Mouse (Mus musculus): Measurements from ENCODE around the gene Xrcc2. TPM values are rescaled to one million over a fixed set of nuclear protein-coding genes. Genes with fewer than 3 reads are reported as not detected.

Gene Xrcc2
- polyA plus RNA-seq, 1 experiment: 1.7 TPM

DNA sequence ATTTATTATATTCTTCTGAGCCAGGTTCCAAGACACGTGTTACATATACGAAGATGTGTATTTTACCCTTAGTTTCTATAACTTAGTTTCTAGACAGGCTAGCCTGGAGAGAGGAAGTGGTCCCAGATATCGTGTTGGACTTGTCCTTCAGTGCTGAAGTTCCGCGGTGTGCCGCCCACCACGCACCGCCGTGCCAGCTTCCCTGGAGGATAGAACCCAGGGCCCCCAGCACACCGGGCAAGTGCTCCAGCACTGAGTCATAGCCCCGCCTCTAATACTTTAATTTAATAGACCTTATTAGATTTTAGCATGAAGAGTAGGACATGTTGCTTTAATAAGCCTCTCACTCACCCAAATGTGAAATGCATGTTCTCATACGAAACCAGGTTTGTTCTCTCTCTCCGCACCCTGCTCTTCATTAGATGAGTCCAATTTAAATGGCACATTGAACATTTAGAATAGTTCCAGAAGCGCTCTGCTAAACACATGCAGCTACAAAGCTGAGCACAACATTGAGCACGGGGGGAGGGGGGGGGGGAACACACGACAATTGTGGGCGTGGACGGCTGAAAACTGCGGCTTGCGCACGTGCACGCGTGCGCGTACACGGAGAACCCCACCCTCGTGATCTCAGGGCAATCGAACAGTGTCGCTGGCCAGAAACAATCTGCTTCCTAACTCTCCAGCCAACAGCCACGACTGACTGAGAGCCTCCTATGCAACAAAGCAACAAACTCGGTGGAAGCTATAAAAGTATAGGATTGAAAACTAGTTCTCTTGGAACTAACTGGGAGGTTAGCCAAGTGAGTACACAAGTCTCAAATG, 33.7 kb downstream of the Xrcc2 start:
- H3K36me3 ChIP-seq (ENCODE audit: control insufficient read depth, insufficient read depth, low read length): no peaks in the 10 kb centered on the region
- no peaks in the 10 kb centered on the region for H3K27me3 ChIP-seq (ENCODE audit: control insufficient read depth, insufficient read depth, low read length)
- H3K27ac ChIP-seq (ENCODE audit: insufficient read depth, low read length): no peak overlapping the region
- no peak for DNase-seq (ENCODE audit: low read depth in 1 of 2, low spot score in 2 of 2)
- 92% methylated on average over 31 of the region's 31 CpGs for WGBS
- no peaks in the 10 kb centered on the region for H3K4me1 ChIP-seq (ENCODE audit: control insufficient read depth, insufficient read depth, insufficient read length)
- TF ChIP-seq CTCF (IDR thresholded peaks at IDR 0.05; ENCODE audit: extremely low read depth, insufficient read depth, insufficient read length, insufficient replicate concordance) (no peak), POLR2A (IDR thresholded peaks at IDR 0.05; ENCODE audit: low read depth, low read length) (no peak)
- H3K4me3 ChIP-seq (ENCODE audit: extremely low read depth, insufficient read depth, insufficient read length): no peak overlapping the region

DNA sequence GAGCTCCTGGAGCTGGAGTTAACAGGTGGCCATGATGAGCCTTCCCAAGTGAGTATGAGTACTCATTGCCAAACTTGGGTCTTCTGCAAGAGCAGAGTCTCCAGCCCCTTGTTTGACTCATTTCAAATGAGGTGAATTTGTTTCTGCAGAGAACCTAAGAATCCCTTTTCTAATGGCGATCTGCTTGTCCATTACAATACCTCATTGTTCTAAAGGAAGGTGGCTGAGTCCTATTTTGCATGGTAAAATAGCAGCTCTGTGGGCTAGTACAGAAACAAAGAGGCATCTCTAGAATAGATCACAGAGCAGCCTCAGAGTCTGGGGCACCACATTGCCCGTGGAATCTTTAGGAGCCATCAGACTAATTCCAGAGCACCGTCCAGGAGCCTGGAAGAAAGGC, 34.6 kb downstream of the Xrcc2 start:
- no peaks in the 10 kb centered on the region for H3K36me3 ChIP-seq (ENCODE audit: control insufficient read depth, insufficient read depth, low read length)
- H3K27me3 ChIP-seq (ENCODE audit: control insufficient read depth, insufficient read depth, low read length): no peaks in the 10 kb centered on the region
- H3K4me3 ChIP-seq (ENCODE audit: extremely low read depth, insufficient read depth, insufficient read length): no peak overlapping the region
- DNase-seq (ENCODE audit: low read depth in 1 of 2, low spot score in 2 of 2): no peak
- H3K4me1 ChIP-seq (ENCODE audit: control insufficient read depth, insufficient read depth, insufficient read length): no peaks in the 10 kb centered on the region
- 93% methylated on average over 3 of the region's 3 CpGs for WGBS
- no peak overlapping the region for H3K27ac ChIP-seq (ENCODE audit: insufficient read depth, low read length)
- TF ChIP-seq POLR2A (IDR thresholded peaks at IDR 0.05; ENCODE audit: low read depth, low read length) (no peak), CTCF (IDR thresholded peaks at IDR 0.05; ENCODE audit: extremely low read depth, insufficient read depth, insufficient read length, insufficient replicate concordance) (no peak)

- WGBS: 91% methylated on average over 9 of the region's 9 CpGs
- no peaks in the 10 kb centered on the region for H3K36me3 ChIP-seq (ENCODE audit: control insufficient read depth, insufficient read depth, low read length)
- TF ChIP-seq CTCF (IDR thresholded peaks at IDR 0.05; ENCODE audit: extremely low read depth, insufficient read depth, insufficient read length, insufficient replicate concordance): no peak
- no peak for TF ChIP-seq POLR2A (IDR thresholded peaks at IDR 0.05; ENCODE audit: low read depth, low read length)
- no peaks in the 10 kb centered on the region for H3K4me1 ChIP-seq (ENCODE audit: control insufficient read depth, insufficient read depth, insufficient read length)
- H3K4me3 ChIP-seq (ENCODE audit: extremely low read depth, insufficient read depth, insufficient read length): no peak overlapping the region
- no peak for DNase-seq (ENCODE audit: low read depth in 1 of 2, low spot score in 2 of 2)
- no peak overlapping the region for H3K27ac ChIP-seq (ENCODE audit: insufficient read depth, low read length)
- H3K27me3 ChIP-seq (ENCODE audit: control insufficient read depth, insufficient read depth, low read length): no peaks in the 10 kb centered on the region
These were observed 37.3 kb downstream of the Xrcc2 start for GRCm38 (mm10) chr5:25668306-25668705.

DNA sequence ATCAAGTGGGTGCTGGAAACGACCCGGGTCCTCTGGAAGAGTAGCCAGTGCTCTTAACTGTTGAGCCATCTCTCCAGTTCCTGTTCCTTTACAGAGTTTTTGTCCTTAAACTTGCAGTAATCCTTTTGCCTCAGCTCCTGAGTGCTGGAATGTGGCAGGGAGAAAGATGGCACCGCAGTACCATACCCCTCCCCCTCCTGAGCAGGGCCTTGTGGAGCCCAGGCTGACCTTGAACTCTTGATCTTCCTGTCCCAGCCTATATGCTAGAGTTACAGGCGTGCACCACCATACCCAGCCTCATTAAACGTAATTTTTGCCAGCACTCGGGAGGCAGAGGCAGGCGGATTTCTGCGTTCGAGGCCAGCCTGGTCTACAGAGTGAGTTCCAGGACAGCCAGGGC, 38.9 kb downstream of the Xrcc2 start:
- Histone ChIP-seq H3K27ac (ENCODE audit: insufficient read depth, low read length) (no peak overlapping the region), H3K4me1 (ENCODE audit: control insufficient read depth, insufficient read depth, insufficient read length) (no peaks in the 10 kb centered on the region), H3K36me3 (ENCODE audit: control insufficient read depth, insufficient read depth, low read length) (no peaks in the 10 kb centered on the region), H3K4me3 (ENCODE audit: extremely low read depth, insufficient read depth, insufficient read length) (no peak overlapping the region), H3K27me3 (ENCODE audit: control insufficient read depth, insufficient read depth, low read length) (no peaks in the 10 kb centered on the region)
- no peak for DNase-seq (ENCODE audit: low read depth in 1 of 2, low spot score in 2 of 2)
- TF ChIP-seq CTCF (IDR thresholded peaks at IDR 0.05; ENCODE audit: extremely low read depth, insufficient read depth, insufficient read length, insufficient replicate concordance): no peak
- no peak for TF ChIP-seq POLR2A (IDR thresholded peaks at IDR 0.05; ENCODE audit: low read depth, low read length)
- WGBS: 92% methylated on average over 9 of the region's 9 CpGs

DNA sequence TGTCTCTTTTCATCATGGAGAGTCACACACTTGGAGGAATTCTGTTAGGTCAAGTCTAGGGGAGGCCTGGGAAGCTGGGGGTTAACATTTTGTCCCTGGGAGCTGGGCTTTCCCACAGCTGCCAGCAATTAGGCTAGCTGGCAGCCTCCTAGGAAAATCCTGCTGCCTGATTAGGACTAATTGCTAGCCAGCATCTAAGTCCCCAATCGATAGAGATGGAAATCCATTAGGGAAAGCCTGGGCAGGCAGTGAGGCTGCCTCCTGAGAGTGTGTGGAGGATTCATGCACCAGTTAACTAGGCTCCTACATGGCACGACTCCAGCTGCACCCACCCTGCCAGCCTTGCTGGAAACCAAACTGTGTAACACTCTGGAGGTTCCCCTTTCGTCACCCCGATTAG, 39.5 kb downstream of the Xrcc2 start:
- no peak overlapping the region for H3K27ac ChIP-seq (ENCODE audit: insufficient read depth, low read length)
- 59% methylated on average over 4 of the region's 4 CpGs for WGBS
- no peaks in the 10 kb centered on the region for H3K36me3 ChIP-seq (ENCODE audit: control insufficient read depth, insufficient read depth, low read length)
- DNase-seq (ENCODE audit: low read depth in 1 of 2, low spot score in 2 of 2): no peak
- no peaks in the 10 kb centered on the region for H3K4me1 ChIP-seq (ENCODE audit: control insufficient read depth, insufficient read depth, insufficient read length)
- H3K4me3 ChIP-seq (ENCODE audit: extremely low read depth, insufficient read depth, insufficient read length): no peak overlapping the region
- no peaks in the 10 kb centered on the region for H3K27me3 ChIP-seq (ENCODE audit: control insufficient read depth, insufficient read depth, low read length)
- TF ChIP-seq POLR2A (IDR thresholded peaks at IDR 0.05; ENCODE audit: low read depth, low read length): no peak
- TF ChIP-seq CTCF (IDR thresholded peaks at IDR 0.05; ENCODE audit: extremely low read depth, insufficient read depth, insufficient read length, insufficient replicate concordance): no peak

GRCm38 (mm10) chr5:25665516-25665915, 40.1 kb downstream of the Xrcc2 start:
- Histone ChIP-seq H3K4me3 (ENCODE audit: extremely low read depth, insufficient read depth, insufficient read length) (no peak overlapping the region), H3K36me3 (ENCODE audit: control insufficient read depth, insufficient read depth, low read length) (no peaks in the 10 kb centered on the region), H3K27me3 (ENCODE audit: control insufficient read depth, insufficient read depth, low read length) (no peaks in the 10 kb centered on the region), H3K27ac (ENCODE audit: insufficient read depth, low read length) (no peak overlapping the region), H3K4me1 (ENCODE audit: control insufficient read depth, insufficient read depth, insufficient read length) (no peaks in the 10 kb centered on the region)
- DNase-seq (ENCODE audit: low read depth in 1 of 2, low spot score in 2 of 2): no peak
- 87% methylated on average over 10 of the region's 10 CpGs for WGBS
- no peak for TF ChIP-seq CTCF (IDR thresholded peaks at IDR 0.05; ENCODE audit: extremely low read depth, insufficient read depth, insufficient read length, insufficient replicate concordance)

DNA sequence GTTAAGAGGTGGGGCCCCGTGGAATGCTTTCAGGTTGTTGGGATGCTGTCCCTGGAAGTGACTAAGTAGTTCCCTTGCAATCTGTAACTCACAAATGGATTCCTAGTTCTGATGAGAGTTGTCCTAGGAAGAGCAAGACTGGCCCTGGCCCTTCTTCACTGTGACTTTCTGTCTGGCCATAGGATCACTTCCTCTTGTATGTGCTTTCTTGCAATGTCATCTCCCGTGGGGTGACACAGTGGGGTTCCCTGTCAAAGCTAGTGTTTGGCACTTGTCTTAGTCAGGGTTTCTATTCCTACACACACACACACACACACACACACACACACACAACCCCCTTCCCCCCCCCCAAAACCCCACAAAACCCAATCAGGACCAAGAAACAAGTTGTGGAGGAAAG, 42.5 kb downstream of the Xrcc2 start:
- WGBS: 46% methylated on average over 2 of the region's 2 CpGs
- DNase-seq (ENCODE audit: low read depth in 1 of 2, low spot score in 2 of 2): no peak
- Histone ChIP-seq H3K27ac (ENCODE audit: insufficient read depth, low read length) (no peak overlapping the region), H3K4me1 (ENCODE audit: control insufficient read depth, insufficient read depth, insufficient read length) (no peaks in the 10 kb centered on the region), H3K4me3 (ENCODE audit: extremely low read depth, insufficient read depth, insufficient read length) (no peak overlapping the region), H3K36me3 (ENCODE audit: control insufficient read depth, insufficient read depth, low read length) (no peaks in the 10 kb centered on the region), H3K27me3 (ENCODE audit: control insufficient read depth, insufficient read depth, low read length) (no peaks in the 10 kb centered on the region)
- TF ChIP-seq POLR2A (IDR thresholded peaks at IDR 0.05; ENCODE audit: low read depth, low read length): no peak
- TF ChIP-seq CTCF (IDR thresholded peaks at IDR 0.05; ENCODE audit: extremely low read depth, insufficient read depth, insufficient read length, insufficient replicate concordance): no peak

Measured in spleen, adult 2 months (tissue).